Mouse (Mus musculus): ENCODE measurements around the gene Tmem151b. TPM values are rescaled to one million over a fixed set of nuclear protein-coding genes. Genes with fewer than 3 reads are reported as not detected.
A peak's percentile ranks its signal among the peaks of the same experiment; 100 is the strongest.

Tmem151b gene
- 100 to 1,000 TPM; 120 to 121 TPM for total RNA-seq (2021)

- intact Hi-C loops (cut with DNase I), result loop anchor here (1.0 kb wide), 1 partner anchor 33 kb away; no protein-coding TSS in a partner anchor
- peak; percentile 64 for DNase-seq (ENCODE audit: low spot score in 2 of 2)
These were observed at the start of gene Tmem151b for GRCm38 (mm10) chr17:45549617-45550181. Tmem151b (minus strand) TSS chr17:45549677.

GRCm38 (mm10) chr17:45598891-45599290 lies 49.4 kb upstream of the Tmem151b start:
- intact Hi-C loops (cut with DNase I), result no loop called here
- no peak for DNase-seq (ENCODE audit: low spot score in 2 of 2)

GRCm38 (mm10) chr17:45598376-45598775 lies 48.9 kb upstream of the Tmem151b start:
- DNase-seq (ENCODE audit: low spot score in 2 of 2), result no peak
- intact Hi-C loops (cut with DNase I), result no loop called here

GRCm38 (mm10) chr17:45597787-45598186 lies 48.3 kb upstream of the Tmem151b start:
- DNase-seq (ENCODE audit: low spot score in 2 of 2), result no peak
- intact Hi-C loops (cut with DNase I), result no loop called here

- peak; percentile 60 to 69 for DNase-seq (ENCODE audit: low spot score in 2 of 2)
- intact Hi-C loops (cut with DNase I), result no loop called here
These were observed 47.3 kb upstream of the Tmem151b start for GRCm38 (mm10) chr17:45596631-45597396.

GRCm38 (mm10) chr17:45595736-45596390 lies 46.4 kb upstream of the Tmem151b start:
- no peak for DNase-seq (ENCODE audit: low spot score in 2 of 2)
- intact Hi-C loops (cut with DNase I), result no loop called here

- DNase-seq (ENCODE audit: low spot score in 2 of 2), result peak; percentile 48 to 51
- intact Hi-C loops (cut with DNase I), result no loop called here
These were observed 45.6 kb upstream of the Tmem151b start for GRCm38 (mm10) chr17:45594881-45595735.

GRCm38 (mm10) chr17:45594195-45594594 lies 44.7 kb upstream of the Tmem151b start:
- intact Hi-C loops (cut with DNase I), result no loop called here
- DNase-seq (ENCODE audit: low spot score in 2 of 2), result no peak

- DNase-seq (ENCODE audit: low spot score in 2 of 2), result no peak
- intact Hi-C loops (cut with DNase I), result no loop called here
These were observed 44.0 kb upstream of the Tmem151b start for GRCm38 (mm10) chr17:45593479-45593878.

GRCm38 (mm10) chr17:45592606-45593431 lies 43.3 kb upstream of the Tmem151b start:
- no peak for DNase-seq (ENCODE audit: low spot score in 2 of 2)
- intact Hi-C loops (cut with DNase I), result no loop called here

GRCm38 (mm10) chr17:45591701-45592605 lies 42.5 kb upstream of the Tmem151b start:
- intact Hi-C loops (cut with DNase I), result no loop called here

GRCm38 (mm10) chr17:45590410-45590809 lies 40.9 kb upstream of the Tmem151b start:
- DNase-seq (ENCODE audit: low spot score in 2 of 2), result no peak
- intact Hi-C loops (cut with DNase I), result no loop called here

More at GRCm38 (mm10) chr17:45591701-45592605, 42.5 kb upstream of the Tmem151b start:
- no peak for DNase-seq (ENCODE audit: low spot score in 2 of 2)

- intact Hi-C loops (cut with DNase I), result loop anchor here (5.0 kb wide), 1 partner anchor 127 kb away; no protein-coding TSS in a partner anchor
- DNase-seq (ENCODE audit: low spot score in 2 of 2), result no peak
These were observed 40.4 kb upstream of the Tmem151b start for GRCm38 (mm10) chr17:45589844-45590243.

- DNase-seq (ENCODE audit: low spot score in 2 of 2), result no peak
- intact Hi-C loops (cut with DNase I), result loop anchor here (5.0 kb wide), 1 partner anchor 128 kb away; no protein-coding TSS in a partner anchor
These were observed 39.8 kb upstream of the Tmem151b start for GRCm38 (mm10) chr17:45589236-45589635.

GRCm38 (mm10) chr17:45588370-45588769 lies 38.9 kb upstream of the Tmem151b start:
- intact Hi-C loops (cut with DNase I), result loop anchor here (5.0 kb wide), 1 partner anchor 129 kb away; no protein-coding TSS in a partner anchor
- DNase-seq (ENCODE audit: low spot score in 2 of 2), result no peak

- no peak for DNase-seq (ENCODE audit: low spot score in 2 of 2)
- intact Hi-C loops (cut with DNase I), result loop anchor here (5.0 kb wide), 1 partner anchor 131 kb away; no protein-coding TSS in a partner anchor
These were observed 37.0 kb upstream of the Tmem151b start for GRCm38 (mm10) chr17:45586449-45586837.

GRCm38 (mm10) chr17:45585725-45586448 lies 36.4 kb upstream of the Tmem151b start:
- intact Hi-C loops (cut with DNase I), result loop anchor here (2.0 to 5.0 kb wide), 3 partner anchors 43 to 131 kb away; no protein-coding TSS in a partner anchor
- no peak for DNase-seq (ENCODE audit: low spot score in 2 of 2)

Data from left cerebral cortex, postnatal 36 days (tissue).